Mouse (Mus musculus) macrophage (primary cell): ENCODE results near the gene Sdk2. TPM values are rescaled to one million over a fixed set of nuclear protein-coding genes. Genes with fewer than 3 reads are reported as not detected.

Experiments used
- H3K27ac ChIP-seq: fragments of 350-480 bp; formaldehyde crosslinking; 2 replicates; pipeline ENCODE4 v1.9.0; 2021
- H3K36me3 ChIP-seq: fragments of 350-480 bp; formaldehyde crosslinking; 2 replicates; pipeline ENCODE4 v1.9.0; 2021; ENCODE audit errors: inconsistent target
- H3K4me3 ChIP-seq: fragments of 350-480 bp; formaldehyde crosslinking; 2 replicates; pipeline ENCODE4 v1.9.0; 2021; ENCODE audit errors: inconsistent target
- H3K79me2 ChIP-seq: fragments of 350-480 bp; formaldehyde crosslinking; 2 replicates; pipeline ENCODE4 v1.9.0; 2021; ENCODE audit errors: inconsistent target
- WGBS: methylation state at CpG from one replicate; pipeline ENCODE4 v1.1.7; 2026; ENCODE audit warnings: inconsistent platforms; ENCODE audit not compliant: missing documents; 5-methylcytosine and 5-hydroxymethylcytosine counted together
- polyA plus RNA-seq: library from polyadenylated mRNA; stranded (reverse); fragments of 250-400 nt; gene quantifications from 3 replicates; pipeline ENCODE4 v1.2.4, GENCODE M21; 2018; ENCODE audit warnings: inconsistent platforms

Sdk2 gene
- polyA plus RNA-seq, 1 experiment from 2014 or later: 0.22 TPM

DNA sequence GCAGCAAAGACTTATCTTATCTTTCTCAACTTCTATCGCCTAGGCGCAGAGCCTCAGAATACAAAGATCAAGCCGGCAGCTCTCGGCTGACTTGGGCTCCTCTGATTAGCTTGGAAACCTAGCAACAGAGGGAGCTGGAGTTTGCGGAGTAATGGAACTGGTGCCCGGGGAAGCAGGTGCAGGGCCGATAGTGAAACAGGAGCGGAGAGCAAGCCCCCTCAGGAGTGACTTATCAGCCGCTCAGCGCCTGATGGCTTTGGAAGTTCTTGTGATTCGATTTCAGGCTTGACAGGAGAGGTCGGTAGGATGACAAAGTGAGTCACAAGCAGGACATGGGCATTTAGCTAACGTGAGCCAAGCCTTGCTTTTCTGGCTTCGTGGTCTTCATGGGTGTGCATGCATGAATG, 267.8 kb downstream of the Sdk2 start:
- WGBS: 94% methylated on average over 14 of the region's 14 CpGs
- no peaks in the 10 kb centered on the region for H3K36me3 ChIP-seq
- no peak overlapping the region for H3K4me3 ChIP-seq
- no peak overlapping the region for H3K27ac ChIP-seq
- H3K79me2 ChIP-seq: no peaks in the 10 kb centered on the region

- Histone ChIP-seq H3K27ac (no peak overlapping the region), H3K36me3 (no peaks in the 10 kb centered on the region), H3K4me3 (no peak overlapping the region), H3K79me2 (no peaks in the 10 kb centered on the region)
- 96% methylated on average over 6 of the region's 6 CpGs for WGBS
Measured at GRCm38 (mm10) chr11:113798011-113798410, 268.8 kb downstream of the Sdk2 start.

DNA sequence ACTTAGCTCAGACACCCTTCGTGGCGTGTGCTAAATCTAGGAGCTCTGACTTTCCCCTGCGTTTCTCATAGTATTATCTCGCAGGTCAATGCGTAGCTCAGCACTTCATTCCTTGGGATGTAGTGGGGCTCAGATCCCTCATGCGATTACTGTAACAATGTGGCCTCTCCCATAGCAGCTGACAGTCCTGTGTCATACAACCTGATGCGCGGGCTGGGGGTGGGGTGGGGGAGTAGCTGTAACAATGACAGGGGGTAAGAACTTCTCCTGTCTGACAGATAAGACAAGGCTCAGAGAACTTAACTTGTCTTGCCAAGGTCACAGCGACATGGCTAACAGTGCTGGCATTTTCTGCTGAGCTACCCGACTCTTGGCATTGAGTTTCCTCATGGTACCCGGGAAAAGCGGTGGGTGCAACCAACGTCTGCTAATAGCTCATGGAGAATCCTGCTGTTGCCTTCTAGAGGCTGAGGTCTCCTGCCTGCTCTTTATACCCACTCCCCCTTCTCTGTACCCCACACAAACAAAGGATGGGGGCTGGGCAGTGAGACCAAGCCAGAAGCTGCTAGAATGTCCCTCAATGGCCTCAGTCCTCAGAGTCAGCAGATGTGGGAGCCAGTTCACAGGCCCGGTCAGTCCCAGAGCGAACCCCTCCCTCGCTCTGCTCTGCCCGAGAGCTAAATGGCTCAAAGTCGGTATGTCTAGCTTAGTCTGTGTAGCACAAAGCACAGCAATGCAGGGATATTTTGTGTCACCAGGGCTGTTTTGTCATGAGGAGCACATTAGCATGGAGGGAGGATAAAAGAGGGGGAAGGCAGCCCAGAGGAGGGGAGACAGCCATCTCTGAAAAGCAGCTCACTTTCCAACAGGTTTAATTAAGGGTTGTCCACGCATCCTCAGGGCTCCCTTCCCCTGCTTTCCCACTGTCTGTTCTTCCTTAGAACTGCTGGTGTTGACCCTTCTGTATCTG, 269.5 kb downstream of the Sdk2 start:
- WGBS: 92% methylated on average over 19 of the region's 19 CpGs
- Histone ChIP-seq H3K27ac (no peak overlapping the region), H3K4me3 (no peak overlapping the region), H3K36me3 (no peaks in the 10 kb centered on the region), H3K79me2 (no peaks in the 10 kb centered on the region)

DNA sequence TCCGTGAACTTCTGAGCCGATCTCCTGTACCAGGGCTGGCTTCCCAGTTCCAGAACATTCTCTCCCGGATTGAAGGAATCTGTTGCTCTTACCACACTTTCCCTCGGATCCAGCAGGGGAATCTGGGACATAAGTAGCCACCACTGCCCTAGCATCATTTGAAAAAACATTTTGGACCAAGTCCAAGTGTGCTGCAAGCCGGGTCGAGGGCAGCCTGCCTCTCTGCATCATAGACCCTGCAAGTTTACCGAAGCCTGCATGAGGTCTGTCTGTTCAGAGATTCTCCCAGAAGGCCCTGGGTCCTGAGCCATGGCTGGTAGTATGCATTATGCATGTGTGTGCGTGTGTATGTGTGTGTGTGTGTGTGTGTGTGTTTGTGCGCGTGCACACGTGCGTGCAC, 271.0 kb downstream of the Sdk2 start:
- no peak overlapping the region for H3K27ac ChIP-seq
- no peak overlapping the region for H3K4me3 ChIP-seq
- H3K36me3 ChIP-seq: no peaks in the 10 kb centered on the region
- WGBS: 94% methylated on average over 10 of the region's 12 CpGs
- no peaks in the 10 kb centered on the region for H3K79me2 ChIP-seq

GRCm38 (mm10) chr11:113791357-113792215, 275.3 kb downstream of the Sdk2 start:
- Histone ChIP-seq H3K79me2 (no peaks in the 10 kb centered on the region), H3K4me3 (no peak overlapping the region), H3K27ac (no peak overlapping the region), H3K36me3 (no peaks in the 10 kb centered on the region)
- 85% methylated on average over 16 of the region's 16 CpGs for WGBS

GRCm38 (mm10) chr11:113789101-113789500, 277.7 kb downstream of the Sdk2 start:
- WGBS: 89% methylated on average over 1 of the region's 1 CpGs

DNA sequence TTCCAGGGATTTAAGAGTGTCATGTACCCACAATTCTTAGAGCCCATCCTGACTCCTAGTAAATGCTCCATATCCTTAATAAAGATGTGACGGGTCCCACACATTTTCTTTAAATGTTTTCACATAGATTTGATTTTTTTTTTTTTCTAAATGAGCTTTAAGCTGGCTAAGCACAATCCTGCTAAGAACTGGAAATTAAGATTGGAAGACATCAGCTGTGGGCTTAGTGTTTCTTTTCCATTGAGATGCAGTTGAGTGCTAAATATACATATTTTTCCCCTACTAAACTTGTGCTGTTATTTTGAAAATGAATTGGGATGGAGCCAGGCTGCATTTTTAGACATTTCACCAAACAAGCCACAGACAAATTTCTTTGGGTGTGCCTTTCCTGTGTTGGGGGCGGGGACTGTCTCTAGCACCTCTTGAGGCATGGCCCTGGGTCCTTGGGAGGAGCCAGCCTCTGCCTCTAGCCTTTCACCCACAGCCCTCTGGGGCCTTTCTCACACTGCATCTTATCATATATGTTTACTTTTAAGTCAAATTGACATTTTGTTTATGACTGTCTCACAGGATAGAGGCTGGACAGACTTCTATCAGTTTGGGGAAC, 278.6 kb downstream of the Sdk2 start:
- Histone ChIP-seq H3K79me2 (no peaks in the 10 kb centered on the region), H3K27ac (no peak overlapping the region)
- 77% methylated on average over 2 of the region's 2 CpGs for WGBS

More at GRCm38 (mm10) chr11:113789101-113789500, 277.7 kb downstream of the Sdk2 start:
- H3K27ac ChIP-seq: no peak overlapping the region
- no peak overlapping the region for H3K4me3 ChIP-seq
- H3K79me2 ChIP-seq: no peaks in the 10 kb centered on the region
- H3K36me3 ChIP-seq: no peaks in the 10 kb centered on the region

GRCm38 (mm10) chr11:113787432-113788182, 279.2 kb downstream of the Sdk2 start:
- 55% methylated on average over 13 of the region's 13 CpGs for WGBS
- Histone ChIP-seq H3K4me3 (no peak overlapping the region), H3K27ac (0 out of 2 replicates have a peak overlapping the region, but pooled peaks have one; percentile 8), H3K79me2 (no peaks in the 10 kb centered on the region), H3K36me3 (no peaks in the 10 kb centered on the region)

More for the DNA sequence above, 278.6 kb downstream of the Sdk2 start:
- Histone ChIP-seq H3K4me3 (no peak overlapping the region), H3K36me3 (no peaks in the 10 kb centered on the region)

DNA sequence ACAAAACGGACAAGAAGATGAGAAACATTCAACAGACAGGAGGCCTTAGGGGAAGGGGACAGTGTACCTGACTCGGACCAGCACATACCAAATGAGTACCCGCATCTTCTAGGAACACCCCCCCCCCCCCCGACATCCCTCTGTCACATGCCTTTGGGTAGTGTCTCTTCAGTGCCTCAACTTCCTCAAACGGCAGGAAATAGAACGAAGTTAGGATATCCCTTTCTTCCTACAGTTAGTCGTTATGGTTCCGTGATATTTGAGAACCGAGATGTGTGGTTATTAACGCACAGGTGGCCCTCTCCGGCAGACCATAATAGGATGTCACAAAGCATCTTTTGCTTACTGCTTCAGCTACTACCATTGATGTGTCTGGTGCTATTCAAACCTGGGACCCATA, 279.8 kb downstream of the Sdk2 start:
- 13% methylated on average over 11 of the region's 11 CpGs for WGBS
- H3K27ac ChIP-seq: 0 out of 2 replicates have a peak overlapping the region, but pooled peaks have one; percentile 8

DNA sequence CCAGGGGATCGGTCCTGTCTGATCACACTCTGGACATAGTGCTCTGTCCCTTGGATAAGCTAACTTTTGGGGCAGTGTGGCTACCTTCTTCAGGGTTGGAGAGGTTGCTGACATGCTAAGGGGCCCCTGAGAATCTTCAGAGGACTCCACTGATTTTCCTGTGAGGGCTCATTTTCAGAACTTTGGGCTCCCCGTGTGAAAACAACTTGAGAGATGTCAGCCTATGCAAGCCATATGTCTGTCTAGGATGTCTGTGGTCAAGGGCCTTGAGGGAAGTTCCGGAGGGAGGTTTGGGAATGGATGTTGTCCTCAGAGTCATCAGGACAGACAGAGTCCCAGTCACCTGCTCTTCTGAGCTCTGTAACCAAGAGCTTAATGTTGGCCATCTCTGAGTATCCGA, 280.5 kb downstream of the Sdk2 start:
- no peaks in the 10 kb centered on the region for H3K36me3 ChIP-seq
- 82% methylated on average over 4 of the region's 4 CpGs for WGBS
- H3K27ac ChIP-seq: no peak overlapping the region
- no peak overlapping the region for H3K4me3 ChIP-seq
- H3K79me2 ChIP-seq: no peaks in the 10 kb centered on the region

More for the DNA sequence above, 279.8 kb downstream of the Sdk2 start:
- no peaks in the 10 kb centered on the region for H3K36me3 ChIP-seq
- H3K4me3 ChIP-seq: no peak overlapping the region
- H3K79me2 ChIP-seq: no peaks in the 10 kb centered on the region

DNA sequence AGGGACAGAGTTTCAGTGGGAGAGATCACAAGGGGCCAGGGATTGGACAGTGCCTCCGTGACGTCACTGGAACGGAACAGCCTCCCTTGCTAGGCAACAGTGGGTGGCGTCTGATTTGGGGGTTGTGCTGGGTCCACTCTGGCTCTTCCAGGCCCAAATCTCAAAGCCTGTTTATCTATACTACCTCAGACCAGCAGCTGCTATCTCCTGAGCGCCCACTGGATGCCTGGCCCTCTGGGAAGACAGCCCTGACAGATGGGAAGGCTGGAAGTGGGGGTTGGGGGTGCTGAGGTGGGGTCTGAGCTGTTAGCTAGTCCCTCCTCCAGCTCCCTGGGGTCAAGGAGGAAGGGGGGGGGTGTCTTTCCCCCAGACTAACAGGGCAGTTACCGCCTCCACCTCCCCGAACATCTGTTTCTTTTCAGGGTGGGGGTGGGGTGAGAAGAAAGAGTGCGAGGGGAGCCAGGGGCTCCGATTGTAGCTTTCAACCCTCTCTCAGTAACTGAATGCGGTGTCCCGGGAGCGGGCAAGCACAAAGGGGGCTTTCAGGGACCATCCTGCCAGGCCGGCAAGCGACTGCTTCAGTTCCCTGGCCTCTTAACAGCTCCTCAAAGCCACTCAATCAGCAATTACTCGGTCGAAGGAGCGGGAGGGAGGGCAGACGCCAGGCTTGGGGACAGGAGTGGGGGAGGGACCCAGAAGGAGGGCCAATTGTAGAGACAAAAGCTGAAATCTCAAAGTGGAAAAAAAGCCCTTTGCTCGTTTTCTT, 281.3 kb downstream of the Sdk2 start:
- H3K79me2 ChIP-seq: no peaks in the 10 kb centered on the region
- H3K36me3 ChIP-seq: no peaks in the 10 kb centered on the region
- no peak overlapping the region for H3K4me3 ChIP-seq
- WGBS: 86% methylated on average over 17 of the region's 19 CpGs
- no peak overlapping the region for H3K27ac ChIP-seq

DNA sequence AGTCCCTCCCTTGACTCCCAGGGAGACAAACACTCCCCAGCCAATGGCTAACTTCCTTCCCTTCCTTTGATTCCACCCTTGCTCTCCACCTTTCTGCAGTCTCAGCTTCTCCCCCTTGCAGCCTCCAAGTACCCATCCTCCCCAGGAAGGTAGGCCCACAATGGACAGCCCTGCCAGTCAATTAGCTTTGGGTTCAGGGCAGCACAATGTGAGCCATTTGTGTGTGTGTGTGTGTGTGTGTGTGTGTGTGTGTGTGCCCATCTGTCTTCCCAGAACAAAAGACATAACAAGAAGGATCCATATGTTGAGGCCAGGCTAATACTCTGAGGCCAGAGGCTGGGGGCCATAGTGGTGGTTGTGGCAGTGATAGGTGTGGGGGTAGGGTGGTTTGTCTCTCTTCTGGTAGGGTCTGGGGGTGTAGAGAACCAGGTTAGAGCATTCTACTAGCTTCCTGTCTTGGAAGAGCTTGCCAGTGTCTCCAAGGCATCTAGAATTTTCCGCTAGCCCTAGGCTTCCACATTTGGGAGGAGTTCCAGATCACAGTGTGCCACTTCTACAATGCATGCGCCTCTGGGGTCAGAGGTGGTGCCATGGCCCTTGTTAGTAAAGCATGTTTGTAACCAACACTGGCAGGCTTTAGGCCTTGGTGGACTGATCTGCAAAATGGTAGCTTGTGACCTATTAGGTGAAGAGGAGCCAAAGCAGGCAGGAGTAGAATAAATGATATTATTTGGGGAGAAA, 282.0 kb downstream of the Sdk2 start:
- no peak overlapping the region for H3K27ac ChIP-seq
- no peaks in the 10 kb centered on the region for H3K36me3 ChIP-seq
- 100% methylated on average over 2 of the region's 2 CpGs for WGBS
- H3K4me3 ChIP-seq: no peak overlapping the region
- H3K79me2 ChIP-seq: no peaks in the 10 kb centered on the region

GRCm38 (mm10) chr11:113782496-113782895, 284.4 kb downstream of the Sdk2 start:
- 96% methylated on average over 2 of the region's 2 CpGs for WGBS
- no peak overlapping the region for H3K4me3 ChIP-seq
- H3K36me3 ChIP-seq: no peaks in the 10 kb centered on the region
- H3K79me2 ChIP-seq: no peaks in the 10 kb centered on the region
- no peak overlapping the region for H3K27ac ChIP-seq
